Comparison of ENCODE assay signal across 20 mouse cellular contexts in the genomic region with DNA sequence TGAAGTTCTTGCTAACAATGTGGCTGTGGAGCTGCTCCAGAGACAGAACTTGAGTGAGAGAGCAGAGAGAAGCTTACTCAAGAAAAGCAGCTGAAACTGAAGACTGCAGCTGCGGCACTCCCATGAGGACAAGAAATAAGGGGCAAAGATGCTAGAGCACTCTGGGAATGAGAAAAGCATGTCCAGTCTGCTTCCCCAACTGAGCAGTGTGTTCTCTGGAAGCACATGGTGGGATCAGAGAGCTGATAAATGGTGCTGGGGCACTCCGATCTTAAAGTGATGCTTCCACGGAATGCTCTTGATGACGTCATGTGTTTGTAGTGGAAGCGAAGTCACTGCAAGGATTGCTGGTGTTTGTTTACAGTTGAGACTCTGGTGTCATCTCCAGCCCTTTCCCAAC.
DNase-seq lines count a peak whose midpoint lies in the region; ATAC-seq lines count a peak whose summit lies in the region.
"Had no signal": no experiment of that assay in that cellular context is flagged by ENCODE, and none has a peak within 500 bp of the region (broad histone marks: within the 10 kb centered on the region; RNA-seq: fewer than 3 reads in every experiment).

No protein-coding gene starts in this region.

- no peak overlapping the region for H3K4me2 ChIP-seq in kidney, embryonic 15.5 days
- no peak overlapping the region for H3K4me2 ChIP-seq in kidney, embryonic 16.5 days (replicated peaks; ENCODE audit: low read depth, low read length)
- H3K4me2 ChIP-seq in midbrain, embryonic 16.5 days (ENCODE audit: low read length) = no peak overlapping the region
- H3K4me2 ChIP-seq: embryonic facial prominence, embryonic 15.5 days; hindbrain, embryonic 14.5 days; midbrain, embryonic 12.5 days; neural tube, embryonic 12.5 days had no signal

- no peak for ATAC-seq in kidney, embryonic 15.5 days (replicated peaks; ENCODE audit: low FRiP score)
- no peak for ATAC-seq in kidney, embryonic 16.5 days (ENCODE audit: low FRiP score, low TSS enrichment)
- no peak for ATAC-seq in midbrain, embryonic 16.5 days
- ATAC-seq: forebrain, postnatal 0 days had no signal

- H3K9ac ChIP-seq in kidney, embryonic 15.5 days = no peak overlapping the region
- H3K9ac ChIP-seq in kidney, embryonic 16.5 days (replicated peaks; ENCODE audit: low read length) = no peak overlapping the region
- H3K9ac ChIP-seq in midbrain, embryonic 16.5 days (ENCODE audit: low read depth, low read length) = no peak overlapping the region
- H3K9ac ChIP-seq: embryonic facial prominence, embryonic 15.5 days; forebrain, postnatal 0 days; hindbrain, embryonic 14.5 days; midbrain, embryonic 12.5 days; neural tube, embryonic 12.5 days had no signal

- H3K9me3 ChIP-seq in kidney, embryonic 15.5 days (replicated peaks) = no peaks in the 10 kb centered on the region
- no peaks in the 10 kb centered on the region for H3K9me3 ChIP-seq in kidney, embryonic 16.5 days (ENCODE audit: low read length)
- H3K9me3 ChIP-seq in midbrain, embryonic 16.5 days (replicated peaks; ENCODE audit: control insufficient read depth, low read length, poor library complexity, severe bottlenecking) = no peaks in the 10 kb centered on the region
- H3K9me3 ChIP-seq: embryonic facial prominence, embryonic 15.5 days; G1E; midbrain, embryonic 12.5 days; neural tube, embryonic 12.5 days had no signal

- WGBS in kidney, embryonic 15.5 days = 67% methylated on average over 5 of the region's 5 CpGs
- 65% methylated on average over 5 of the region's 5 CpGs for WGBS in kidney, embryonic 16.5 days
- WGBS in midbrain, embryonic 16.5 days = 92% methylated on average over 5 of the region's 5 CpGs

- H3K4me3 ChIP-seq in kidney, embryonic 15.5 days (replicated peaks) = no peak overlapping the region
- no peak overlapping the region for H3K4me3 ChIP-seq in kidney, embryonic 16.5 days (ENCODE audit: low read length)
- no peak overlapping the region for H3K4me3 ChIP-seq in midbrain, embryonic 16.5 days (ENCODE audit: low read depth, low read length)
- H3K4me3 ChIP-seq: embryonic facial prominence, embryonic 15.5 days; midbrain, embryonic 12.5 days; neural tube, embryonic 12.5 days had no signal

- no peaks in the 10 kb centered on the region for H3K27me3 ChIP-seq in kidney, embryonic 15.5 days
- H3K27me3 ChIP-seq in kidney, embryonic 16.5 days (ENCODE audit: insufficient read depth, low read length) = no peaks in the 10 kb centered on the region
- H3K27me3 ChIP-seq in midbrain, embryonic 16.5 days (ENCODE audit: control insufficient read depth, insufficient read depth, low read depth, low read length) = no peaks in the 10 kb centered on the region
- H3K27me3 ChIP-seq: embryonic facial prominence, embryonic 15.5 days; midbrain, embryonic 12.5 days; neural tube, embryonic 12.5 days had no signal

- H3K4me1 ChIP-seq in kidney, embryonic 15.5 days = no peaks in the 10 kb centered on the region
- no peaks in the 10 kb centered on the region for H3K4me1 ChIP-seq in kidney, embryonic 16.5 days (ENCODE audit: insufficient read depth, low read length)
- H3K4me1 ChIP-seq in midbrain, embryonic 16.5 days (ENCODE audit: control insufficient read depth, insufficient read depth, low read length) = no peaks in the 10 kb centered on the region; the same call in 1 of the 2 replicates
- H3K4me1 ChIP-seq: midbrain, embryonic 12.5 days; neural tube, embryonic 12.5 days had no signal

- H3K27ac ChIP-seq in kidney, embryonic 15.5 days = peak overlapping the region; percentile 34
- H3K27ac ChIP-seq in kidney, embryonic 16.5 days (ENCODE audit: low read length) = no peak overlapping the region
- no peak overlapping the region for H3K27ac ChIP-seq in midbrain, embryonic 16.5 days (ENCODE audit: low read length)
- H3K27ac ChIP-seq: embryonic facial prominence, embryonic 15.5 days; hindbrain, embryonic 14.5 days; midbrain, embryonic 12.5 days; neural tube, embryonic 12.5 days had no signal

- H3K36me3 ChIP-seq in kidney, embryonic 15.5 days = no peaks in the 10 kb centered on the region
- no peaks in the 10 kb centered on the region for H3K36me3 ChIP-seq in kidney, embryonic 16.5 days (ENCODE audit: insufficient read depth, low read length)
- no peaks in the 10 kb centered on the region for H3K36me3 ChIP-seq in midbrain, embryonic 16.5 days (ENCODE audit: control insufficient read depth, insufficient read depth, low read length)
- H3K36me3 ChIP-seq: embryonic facial prominence, embryonic 15.5 days; G1E; midbrain, embryonic 12.5 days; neural tube, embryonic 12.5 days had no signal

- peak; percentile 14 for DNase-seq in gastrocnemius, postnatal 14 days
- DNase-seq in gastrocnemius, postnatal 4 days (ENCODE audit: low spot score in 2 of 2) = no peak
- DNase-seq in gastrocnemius, postnatal 25 days = peak; percentile 37
- DNase-seq in heart, postnatal 25 days (ENCODE audit: low spot score) = peak; percentile 6
- no peak for DNase-seq in cerebellum, adult 11 months
- DNase-seq: adrenal gland, postnatal 25 days; cerebellum, adult 18-20 months; cerebellum, postnatal 25 days; embryo, embryonic 11 days; forebrain, postnatal 0 days; left cerebral cortex, postnatal 4 days; liver had no signal

- intact Hi-C loops in gastrocnemius, postnatal 14 days (cut with DNase I; ENCODE audit: low total_unique reads) = no loop called here
- intact Hi-C loops in heart, postnatal 25 days (cut with DNase I) = no loop called here

Comparison
In these comparisons a context has a peak if more than half of its experiments do, and no peak if none do; other contexts are left out.
1. DNase-seq: peak in gastrocnemius, postnatal 14 days (single experiment), gastrocnemius, postnatal 25 days (single experiment) and heart, postnatal 25 days (single experiment); none in gastrocnemius, postnatal 4 days (0 of 2) and cerebellum, adult 11 months (single experiment).